Mouse (Mus musculus): ENCODE results near the gene Slc16a11. TPM values are rescaled to one million over a fixed set of nuclear protein-coding genes. Genes with fewer than 3 reads are reported as not detected.
A peak's percentile ranks its signal among the peaks of the same experiment; 100 is the strongest.
"Not testable (repeated sequence)": the region's sequence is repeated elsewhere in the genome, so short reads cannot be mapped to it uniquely, and the experiment has no call there.

Slc16a11 gene
- polyA plus RNA-seq (2015; fragmentation: Nextera tagmentation; extraction: Ambion mirVana), result 0.54 and 0.65 TPM in 2 replicates

DNA sequence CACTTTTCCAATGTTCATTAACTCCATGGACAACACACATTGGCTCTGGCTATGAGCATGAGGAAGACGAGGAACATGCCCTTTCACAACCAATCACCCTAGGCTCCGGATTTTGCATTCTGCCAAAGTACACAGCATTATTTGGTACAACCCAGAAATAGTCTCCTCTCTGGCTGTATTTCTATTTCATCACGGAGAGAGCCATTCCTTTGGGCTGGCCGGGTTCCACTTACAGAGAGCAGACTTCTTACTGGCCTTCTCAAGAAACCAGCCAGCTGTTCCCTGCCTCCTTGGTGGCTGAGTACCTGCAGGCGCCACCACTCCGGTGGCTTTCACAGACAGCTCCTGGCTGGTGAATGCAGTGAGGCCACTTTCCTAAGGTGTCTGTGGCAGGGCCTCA lies at the start of gene Slc16a11:
TSS of gene Slc16a11 (plus strand) at position 330 of the 400 bp plus-strand sequence.
- no peak within 1 kb of the TSS; the same call in 1 of the 2 replicates for H3K4me3 ChIP-seq
- 59% methylated on average over 6 of the region's 6 CpGs for WGBS
- H3K9ac ChIP-seq, result no peak within 1 kb of the TSS
- no peaks in the 10 kb centered on the region for H3K36me3 ChIP-seq
- H3K4me2 ChIP-seq, result peak within 1 kb of the TSS; percentile 71
- H3K27me3 ChIP-seq, result peaks cover 62% of the 10 kb centered on the region
- H3K4me1 ChIP-seq (replicated peaks), result peaks cover 21% of the 10 kb centered on the region
- no peaks in the 10 kb centered on the region for H3K9me3 ChIP-seq (replicated peaks)
- H3K27ac ChIP-seq, result no peak within 1 kb of the TSS
- ATAC-seq (replicated peaks; ENCODE audit: insufficient number of reproducible peaks, insufficient read depth, low FRiP score, low read depth), result no peak

DNA sequence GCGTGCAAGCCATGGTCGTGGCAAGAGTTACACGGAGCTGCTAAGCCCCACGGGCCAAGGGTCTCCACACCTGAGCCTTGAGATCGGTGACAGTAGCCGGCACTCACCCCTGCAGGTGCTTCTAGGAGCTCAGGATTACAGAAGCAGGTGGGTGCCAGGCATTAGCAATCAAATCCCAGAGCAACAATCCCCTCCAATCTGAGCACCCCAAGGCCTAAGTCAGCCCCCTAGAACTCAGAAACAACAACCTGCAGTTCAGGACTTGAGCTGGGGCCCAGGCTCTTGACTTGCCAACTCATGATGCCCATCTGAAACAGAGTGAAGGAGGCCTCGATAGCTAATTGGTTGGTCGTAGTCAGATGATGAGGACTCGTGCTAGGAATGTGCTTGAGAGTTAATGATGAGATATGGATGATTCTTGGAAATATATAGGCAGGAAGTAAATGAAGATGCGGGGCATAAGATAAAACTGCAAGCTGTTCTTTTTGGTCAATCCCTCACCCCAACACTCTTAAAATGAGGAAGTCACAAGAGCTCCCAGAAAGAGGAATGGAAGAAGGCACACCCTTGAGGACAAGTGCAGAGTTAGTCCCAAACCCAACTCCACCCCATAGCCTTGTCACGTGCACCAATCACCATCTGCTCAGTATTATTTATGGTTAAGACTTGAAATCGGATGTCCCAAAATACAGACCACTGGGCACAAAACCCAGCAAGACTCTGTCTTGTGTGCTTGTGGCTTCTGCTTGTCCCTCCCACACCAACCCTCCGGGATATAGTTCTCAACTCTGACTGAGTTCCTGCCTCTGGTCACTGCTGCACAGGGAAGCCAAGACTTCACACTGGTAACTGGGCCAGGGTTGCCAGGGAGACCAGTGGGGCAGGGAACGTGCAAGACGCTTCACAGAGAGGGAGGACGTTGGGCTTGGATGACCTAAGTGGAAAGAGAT lies 46.3 kb upstream of the Slc16a11 start:
- 59% methylated on average over 16 of the region's 16 CpGs for WGBS

GRCm38 (mm10) chr11:70168136-70168535 lies 44.4 kb upstream of the Slc16a11 start:
- Histone ChIP-seq H3K9ac (no peak overlapping the region), H3K4me2 (no peak overlapping the region), H3K27ac (no peak overlapping the region), H3K9me3 (replicated peaks) (no peaks in the 10 kb centered on the region), H3K27me3 (peaks cover 11% of the 10 kb centered on the region), H3K4me1 (replicated peaks) (no peaks in the 10 kb centered on the region), H3K36me3 (no peaks in the 10 kb centered on the region), H3K4me3 (no peak overlapping the region)
- 45% methylated on average over 7 of the region's 7 CpGs for WGBS
- ATAC-seq (replicated peaks; ENCODE audit: insufficient number of reproducible peaks, insufficient read depth, low FRiP score, low read depth), result no peak

More for the DNA sequence above, 46.3 kb upstream of the Slc16a11 start:
- Histone ChIP-seq H3K4me1 (replicated peaks) (no peaks in the 10 kb centered on the region), H3K9me3 (replicated peaks) (no peaks in the 10 kb centered on the region), H3K9ac (no peak overlapping the region), H3K4me2 (no peak overlapping the region), H3K4me3 (no peak overlapping the region), H3K36me3 (no peaks in the 10 kb centered on the region), H3K27me3 (peaks cover 11% of the 10 kb centered on the region), H3K27ac (no peak overlapping the region)
- no peak for ATAC-seq (replicated peaks; ENCODE audit: insufficient number of reproducible peaks, insufficient read depth, low FRiP score, low read depth)

GRCm38 (mm10) chr11:70169471-70169870 lies 43.1 kb upstream of the Slc16a11 start:
- H3K4me2 ChIP-seq; H3K27ac ChIP-seq; H3K36me3 ChIP-seq; ATAC-seq (replicated peaks; ENCODE audit: insufficient number of reproducible peaks, insufficient read depth, low FRiP score, low read depth); H3K4me1 ChIP-seq (replicated peaks); H3K4me3 ChIP-seq; H3K9me3 ChIP-seq (replicated peaks); H3K27me3 ChIP-seq; H3K9ac ChIP-seq: not testable (repeated sequence)
- WGBS, result 85% methylated on average over 7 of the region's 7 CpGs

- no peak for ATAC-seq (replicated peaks; ENCODE audit: insufficient number of reproducible peaks, insufficient read depth, low FRiP score, low read depth)
- Histone ChIP-seq H3K9ac (no peak overlapping the region), H3K27ac (no peak overlapping the region), H3K4me1 (replicated peaks) (no peaks in the 10 kb centered on the region), H3K4me3 (no peak overlapping the region), H3K36me3 (no peaks in the 10 kb centered on the region), H3K27me3 (peaks cover 8% of the 10 kb centered on the region; the same call in 1 of the 2 replicates), H3K9me3 (replicated peaks) (no peaks in the 10 kb centered on the region), H3K4me2 (no peak overlapping the region)
- 72% methylated on average over 7 of the region's 7 CpGs for WGBS
Measured at GRCm38 (mm10) chr11:70170291-70170690, 42.3 kb upstream of the Slc16a11 start.

DNA sequence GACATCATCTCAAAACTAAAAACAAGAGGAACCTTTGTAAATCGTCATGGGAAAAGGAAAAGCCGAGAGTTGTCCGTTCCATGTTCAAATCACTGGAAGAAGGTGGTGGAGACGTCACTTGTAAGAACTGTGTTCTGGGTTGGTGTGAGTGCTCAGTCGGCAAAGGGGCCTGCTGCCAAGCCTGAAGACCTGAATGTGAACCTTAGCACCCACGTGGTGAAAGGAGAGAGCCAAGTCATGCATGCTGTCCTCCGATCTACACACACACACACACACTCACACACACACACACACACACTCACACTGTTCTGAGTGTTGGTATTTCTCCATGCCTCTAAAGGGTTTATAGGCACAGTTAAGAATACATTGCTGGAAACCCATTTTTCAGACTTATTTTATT lies 41.4 kb upstream of the Slc16a11 start:
- Histone ChIP-seq H3K9ac (no peak overlapping the region), H3K9me3 (replicated peaks) (no peaks in the 10 kb centered on the region), H3K27ac (no peak overlapping the region), H3K4me1 (replicated peaks) (no peaks in the 10 kb centered on the region), H3K4me3 (no peak overlapping the region), H3K27me3 (peaks cover 8% of the 10 kb centered on the region; the same call in 1 of the 2 replicates), H3K36me3 (no peaks in the 10 kb centered on the region), H3K4me2 (no peak overlapping the region)
- ATAC-seq (replicated peaks; ENCODE audit: insufficient number of reproducible peaks, insufficient read depth, low FRiP score, low read depth), result no peak
- WGBS, result 77% methylated on average over 7 of the region's 7 CpGs

DNA sequence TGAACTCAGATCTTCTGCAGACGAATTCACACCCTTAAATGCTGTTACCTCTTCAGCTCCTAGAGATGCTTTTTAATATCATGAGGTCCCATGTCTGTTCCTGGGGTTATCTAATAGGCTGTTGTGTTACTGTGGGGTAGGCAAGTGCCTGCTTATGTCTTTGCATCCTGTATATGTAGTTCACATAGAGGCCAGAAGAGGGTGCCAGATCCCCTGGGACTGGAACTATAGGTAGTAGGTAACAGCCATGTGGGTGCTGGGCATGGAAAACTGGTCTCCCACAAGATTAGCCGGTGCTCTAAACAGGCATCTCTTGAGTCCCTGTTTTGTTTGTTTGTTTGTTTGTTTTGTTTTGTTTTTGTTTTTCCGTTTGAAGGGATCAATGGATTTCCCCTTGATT lies 40.7 kb upstream of the Slc16a11 start:
- Histone ChIP-seq H3K4me1 (replicated peaks) (no peaks in the 10 kb centered on the region), H3K4me2 (no peak overlapping the region), H3K27me3 (peaks cover 8% of the 10 kb centered on the region; the same call in 1 of the 2 replicates), H3K4me3 (no peak overlapping the region), H3K9me3 (replicated peaks) (no peaks in the 10 kb centered on the region), H3K9ac (no peak overlapping the region), H3K27ac (no peak overlapping the region), H3K36me3 (no peaks in the 10 kb centered on the region)
- no peak for ATAC-seq (replicated peaks; ENCODE audit: insufficient number of reproducible peaks, insufficient read depth, low FRiP score, low read depth)
- WGBS, result 49% methylated on average over 3 of the region's 3 CpGs

- H3K36me3 ChIP-seq, result no peaks in the 10 kb centered on the region
- no peak overlapping the region for H3K9ac ChIP-seq
- no peaks in the 10 kb centered on the region for H3K4me1 ChIP-seq (replicated peaks)
- no peak overlapping the region for H3K4me3 ChIP-seq
- peaks cover 8% of the 10 kb centered on the region; the same call in 1 of the 2 replicates for H3K27me3 ChIP-seq
- no peak overlapping the region for H3K4me2 ChIP-seq
- 53% methylated on average over 5 of the region's 5 CpGs for WGBS
- H3K9me3 ChIP-seq (replicated peaks), result no peaks in the 10 kb centered on the region
- H3K27ac ChIP-seq, result no peak overlapping the region
- no peak for ATAC-seq (replicated peaks; ENCODE audit: insufficient number of reproducible peaks, insufficient read depth, low FRiP score, low read depth)
Measured at GRCm38 (mm10) chr11:70172298-70172697, 40.3 kb upstream of the Slc16a11 start.

DNA sequence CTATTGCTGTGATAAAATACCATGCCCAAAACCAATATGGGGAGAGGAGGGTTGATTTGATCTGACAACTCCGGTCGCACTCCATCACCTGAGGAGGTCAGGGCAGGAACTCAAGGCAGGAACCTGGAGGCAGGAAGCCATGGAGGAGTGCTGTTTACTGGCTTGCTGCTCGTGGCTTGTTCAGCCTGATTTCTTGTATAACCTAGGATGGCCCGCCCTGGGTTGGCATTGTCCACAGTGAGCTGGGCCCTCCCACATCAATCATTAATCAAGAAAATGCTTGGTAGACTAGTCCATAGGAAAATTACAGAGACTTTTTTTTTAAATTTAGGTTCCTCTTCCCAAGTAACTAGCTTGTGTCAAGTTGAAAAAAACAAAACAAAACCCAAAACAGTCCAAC lies 38.1 kb upstream of the Slc16a11 start:
- Histone ChIP-seq H3K4me3 (no peak overlapping the region), H3K9ac (no peak overlapping the region), H3K4me1 (replicated peaks) (no peaks in the 10 kb centered on the region), H3K9me3 (replicated peaks) (no peaks in the 10 kb centered on the region; the same call in 1 of the 2 replicates), H3K27ac (no peak overlapping the region), H3K36me3 (no peaks in the 10 kb centered on the region), H3K4me2 (no peak overlapping the region), H3K27me3 (no peaks in the 10 kb centered on the region)
- ATAC-seq (replicated peaks; ENCODE audit: insufficient number of reproducible peaks, insufficient read depth, low FRiP score, low read depth), result no peak
- WGBS, result 79% methylated on average over 4 of the region's 4 CpGs

GRCm38 (mm10) chr11:70177647-70178046 lies 34.9 kb upstream of the Slc16a11 start:
- ATAC-seq (replicated peaks; ENCODE audit: insufficient number of reproducible peaks, insufficient read depth, low FRiP score, low read depth), result no peak
- Histone ChIP-seq H3K27ac (no peak overlapping the region), H3K27me3 (no peaks in the 10 kb centered on the region), H3K4me3 (no peak overlapping the region), H3K9ac (no peak overlapping the region), H3K4me1 (replicated peaks) (no peaks in the 10 kb centered on the region), H3K4me2 (no peak overlapping the region), H3K9me3 (replicated peaks) (no peaks in the 10 kb centered on the region; the same call in 1 of the 2 replicates), H3K36me3 (no peaks in the 10 kb centered on the region)
- WGBS, result 71% methylated on average over 8 of the region's 8 CpGs

- ATAC-seq (replicated peaks; ENCODE audit: insufficient number of reproducible peaks, insufficient read depth, low FRiP score, low read depth), result no peak
- Histone ChIP-seq H3K9me3 (replicated peaks) (no peaks in the 10 kb centered on the region; the same call in 1 of the 2 replicates), H3K4me3 (no peak overlapping the region), H3K4me1 (replicated peaks) (no peaks in the 10 kb centered on the region), H3K27me3 (no peaks in the 10 kb centered on the region), H3K4me2 (no peak overlapping the region), H3K27ac (no peak overlapping the region), H3K36me3 (no peaks in the 10 kb centered on the region), H3K9ac (no peak overlapping the region)
- WGBS, result 82% methylated on average over 11 of the region's 11 CpGs
Measured at GRCm38 (mm10) chr11:70178311-70178710, 34.2 kb upstream of the Slc16a11 start.

Data from heart, embryonic 15.5 days (tissue).